Mouse (Mus musculus) heart, adult 8-10 months (tissue): ENCODE data around the gene Cdc42bpb. TPM values are rescaled to one million over a fixed set of nuclear protein-coding genes. Genes with fewer than 3 reads are reported as not detected.

ENCODE experiments used
- DNase-seq: peaks from one replicate; pipeline ENCODE4 v3.0.0; 2022; ENCODE audit warnings: low spot score
- total RNA-seq, 4 experiments: library from RNA; stranded (reverse); gene quantifications; 2 replicates each; pipeline ENCODE4 v1.2.4; 2022

Cdc42bpb gene
- total RNA-seq, 4 experiments from 2014 or later: 45.5 to 59.7 (median 53.9) TPM

- DNase-seq: no peak
Observed at GRCm38 (mm10) chr12:111284532-111284931, 93.0 kb downstream of the Cdc42bpb start.

- DNase-seq: no peak
Observed at GRCm38 (mm10) chr12:111283573-111283972, 93.9 kb downstream of the Cdc42bpb start.

GRCm38 (mm10) chr12:111276371-111276770, 101.1 kb downstream of the Cdc42bpb start:
- no peak for DNase-seq

- DNase-seq: no peak
Observed at GRCm38 (mm10) chr12:111275150-111275841, 102.2 kb downstream of the Cdc42bpb start.

GRCm38 (mm10) chr12:111274447-111275149, 102.9 kb downstream of the Cdc42bpb start:
- no peak for DNase-seq

GRCm38 (mm10) chr12:111274006-111274405, 103.5 kb downstream of the Cdc42bpb start:
- no peak for DNase-seq

- peak; percentile 55 for DNase-seq
Observed at GRCm38 (mm10) chr12:111272420-111272819, 105.1 kb downstream of the Cdc42bpb start.

- DNase-seq: no peak
Observed at GRCm38 (mm10) chr12:111271966-111272365, 105.6 kb downstream of the Cdc42bpb start.

GRCm38 (mm10) chr12:111271406-111271805, 106.1 kb downstream of the Cdc42bpb start:
- DNase-seq: no peak

- no peak for DNase-seq
Observed at GRCm38 (mm10) chr12:111270629-111271277, 106.8 kb downstream of the Cdc42bpb start, which contains the start of gene Amn. TSS of gene Amn (plus strand) at chr12:111271095.

GRCm38 (mm10) chr12:111267673-111268325, 109.7 kb downstream of the Cdc42bpb start:
- DNase-seq: no peak

- no peak for DNase-seq
Observed at GRCm38 (mm10) chr12:111266592-111266991, 110.9 kb downstream of the Cdc42bpb start.

- no peak for DNase-seq
Observed at GRCm38 (mm10) chr12:111265212-111265611, 112.3 kb downstream of the Cdc42bpb start.

GRCm38 (mm10) chr12:111263650-111264049, 113.9 kb downstream of the Cdc42bpb start:
- DNase-seq: no peak

- no peak for DNase-seq
Observed at GRCm38 (mm10) chr12:111251227-111251626, 126.3 kb downstream of the Cdc42bpb start.

- DNase-seq: no peak
Observed at GRCm38 (mm10) chr12:111250116-111250515, 127.4 kb downstream of the Cdc42bpb start.

GRCm38 (mm10) chr12:111249095-111249494, 128.4 kb downstream of the Cdc42bpb start:
- no peak for DNase-seq

GRCm38 (mm10) chr12:111246808-111247464, 130.6 kb downstream of the Cdc42bpb start:
- no peak for DNase-seq

GRCm38 (mm10) chr12:111245070-111245469, 132.4 kb downstream of the Cdc42bpb start:
- DNase-seq: no peak

- DNase-seq: no peak
Observed at GRCm38 (mm10) chr12:111243733-111244132, 133.8 kb downstream of the Cdc42bpb start.
